Mouse (Mus musculus): ENCODE data around the gene Lelp1. TPM values are rescaled to one million over a fixed set of nuclear protein-coding genes. Genes with fewer than 3 reads are reported as not detected.

Lelp1 gene
- polyA plus RNA-seq (2015; fragmentation: Nextera tagmentation; extraction: Ambion mirVana), result not detected in 2 replicates

GRCm38 (mm10) chr3:92142644-92143043 lies at the start of gene Lelp1:
Gene Lelp1 (minus strand): TSS chr3:92142744.
- H3K4me2 ChIP-seq, result no peak within 1 kb of the TSS
- ATAC-seq (ENCODE audit: low FRiP score, low read depth), result no peak
- no peaks in the 10 kb centered on the region for H3K9me3 ChIP-seq
- 83% methylated on average over 1 of the region's 1 CpGs for WGBS
- H3K27ac ChIP-seq (replicated peaks), result no peak within 1 kb of the TSS
- H3K4me3 ChIP-seq, result no peak within 1 kb of the TSS
- no peaks in the 10 kb centered on the region for H3K4me1 ChIP-seq (replicated peaks)
- H3K36me3 ChIP-seq, result no peaks in the 10 kb centered on the region
- H3K27me3 ChIP-seq, result no peaks in the 10 kb centered on the region
- no peak within 1 kb of the TSS for H3K9ac ChIP-seq

- Histone ChIP-seq H3K4me3 (no peak overlapping the region), H3K4me2 (no peak overlapping the region), H3K27me3 (no peaks in the 10 kb centered on the region), H3K27ac (replicated peaks) (no peak overlapping the region), H3K9ac (no peak overlapping the region), H3K4me1 (replicated peaks) (no peaks in the 10 kb centered on the region), H3K9me3 (no peaks in the 10 kb centered on the region), H3K36me3 (no peaks in the 10 kb centered on the region)
- no peak for ATAC-seq (ENCODE audit: low FRiP score, low read depth)
- WGBS, result 84% methylated on average over 1 of the region's 1 CpGs
These were observed 34.3 kb upstream of the Lelp1 start for GRCm38 (mm10) chr3:92176880-92177279.

DNA sequence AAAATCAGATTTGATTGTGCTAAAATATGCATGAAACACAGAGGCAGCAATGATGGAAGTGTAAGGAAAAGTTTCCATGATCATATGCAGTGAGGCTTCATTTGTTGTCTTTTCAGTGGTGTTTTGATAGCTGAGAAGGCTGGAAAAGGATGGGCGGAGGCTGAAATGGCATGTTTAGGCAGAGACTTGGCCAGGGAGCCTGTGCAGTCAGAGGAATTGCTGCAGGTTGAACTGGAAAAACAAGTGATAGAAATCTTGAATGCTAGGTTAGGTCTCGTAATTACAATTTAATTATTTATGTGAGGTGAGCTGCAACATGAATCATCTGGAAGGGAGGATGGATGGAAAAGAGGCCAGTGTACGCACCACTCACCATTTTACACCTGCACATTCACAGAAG lies 27.3 kb upstream of the Lelp1 start:
- Histone ChIP-seq H3K27me3 (no peaks in the 10 kb centered on the region), H3K4me2 (no peak overlapping the region), H3K4me3 (no peak overlapping the region), H3K9ac (no peak overlapping the region), H3K9me3 (no peaks in the 10 kb centered on the region), H3K27ac (replicated peaks) (no peak overlapping the region), H3K36me3 (no peaks in the 10 kb centered on the region), H3K4me1 (replicated peaks) (no peaks in the 10 kb centered on the region)
- WGBS, result 91% methylated on average over 3 of the region's 3 CpGs
- no peak for ATAC-seq (ENCODE audit: low FRiP score, low read depth)

DNA sequence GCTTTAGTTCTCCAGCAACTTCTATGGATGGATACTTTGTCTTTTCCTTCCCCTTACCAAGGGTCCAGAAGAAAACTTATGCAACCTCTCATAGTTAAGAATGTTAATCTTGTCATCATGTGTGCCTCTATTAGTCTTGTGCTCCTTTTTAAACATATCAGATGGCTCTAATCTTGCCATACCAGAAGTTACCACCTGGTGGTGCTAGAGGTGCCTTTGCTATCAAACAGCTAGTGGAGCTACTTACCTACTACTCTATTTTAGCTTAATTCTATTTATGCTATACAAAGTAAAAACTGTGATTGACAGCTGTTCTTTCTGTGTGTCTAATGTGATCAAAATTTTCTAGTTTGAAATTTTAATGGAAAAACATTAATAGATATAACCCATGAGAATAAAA lies 10.8 kb upstream of the Lelp1 start:
- ATAC-seq (ENCODE audit: low FRiP score, low read depth), result no peak

GRCm38 (mm10) chr3:92150631-92151277 lies 8.2 kb upstream of the Lelp1 start:
- Histone ChIP-seq H3K9ac (no peak overlapping the region), H3K36me3 (no peaks in the 10 kb centered on the region), H3K27ac (replicated peaks) (no peak overlapping the region), H3K4me1 (replicated peaks) (no peaks in the 10 kb centered on the region), H3K4me2 (peak overlapping the region; percentile 21; the same call in 1 of the 2 replicates), H3K4me3 (no peak overlapping the region), H3K9me3 (no peaks in the 10 kb centered on the region), H3K27me3 (no peaks in the 10 kb centered on the region)
- 26% methylated on average over 8 of the region's 8 CpGs for WGBS
- ATAC-seq (ENCODE audit: low FRiP score, low read depth), result peak; percentile 97

More for the DNA sequence above, 10.8 kb upstream of the Lelp1 start:
- Histone ChIP-seq H3K9me3 (no peaks in the 10 kb centered on the region), H3K27ac (replicated peaks) (no peak overlapping the region), H3K27me3 (no peaks in the 10 kb centered on the region), H3K36me3 (no peaks in the 10 kb centered on the region), H3K4me3 (no peak overlapping the region), H3K4me2 (no peak overlapping the region), H3K9ac (no peak overlapping the region), H3K4me1 (replicated peaks) (no peaks in the 10 kb centered on the region)

DNA sequence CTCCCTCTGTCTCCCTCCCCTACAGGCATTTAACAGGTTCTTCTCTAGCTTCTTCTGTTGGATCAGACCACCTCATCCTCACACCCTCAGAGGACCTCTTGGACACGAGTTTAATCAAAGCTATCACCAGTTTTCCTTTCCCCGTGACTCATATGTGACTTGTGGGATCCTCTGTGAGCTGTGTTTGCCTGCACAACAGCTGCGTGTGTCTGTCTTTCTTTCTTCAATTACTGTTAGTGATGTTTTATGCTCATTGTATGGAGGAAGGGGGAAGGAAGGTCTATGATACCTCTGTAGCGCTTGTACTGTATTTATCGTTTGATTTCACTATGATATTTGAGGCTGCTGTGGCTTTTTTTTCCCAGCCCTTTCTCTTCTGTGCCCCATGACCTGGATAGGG lies 5.4 kb upstream of the Lelp1 start:
- WGBS, result 81% methylated on average over 5 of the region's 5 CpGs
- Histone ChIP-seq H3K4me2 (no peak overlapping the region), H3K27ac (replicated peaks) (no peak overlapping the region), H3K27me3 (no peaks in the 10 kb centered on the region), H3K9ac (no peak overlapping the region), H3K9me3 (no peaks in the 10 kb centered on the region), H3K4me3 (no peak overlapping the region), H3K4me1 (replicated peaks) (no peaks in the 10 kb centered on the region), H3K36me3 (no peaks in the 10 kb centered on the region)
- ATAC-seq (ENCODE audit: low FRiP score, low read depth), result no peak

DNA sequence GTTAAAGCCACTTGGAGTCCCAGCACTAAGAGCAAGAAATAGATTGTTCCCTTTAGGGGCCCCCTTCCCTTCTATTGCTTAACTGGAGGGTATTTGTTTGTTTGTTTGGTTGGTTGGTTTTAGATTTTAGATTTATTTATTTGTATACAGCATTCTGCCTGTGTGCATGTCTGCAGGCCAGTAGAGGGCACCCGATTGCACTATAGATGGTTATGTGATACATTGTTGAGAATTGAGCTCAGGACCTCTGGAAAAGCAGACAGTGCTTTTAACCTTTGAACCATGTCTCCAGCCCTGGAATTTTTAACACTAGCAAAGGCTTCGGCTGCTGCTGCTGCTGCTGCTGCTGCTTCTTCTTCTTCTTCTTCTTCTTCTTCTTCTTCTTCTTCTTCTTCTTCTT lies 4.9 kb upstream of the Lelp1 start:
- 60% methylated on average over 2 of the region's 2 CpGs for WGBS
- Histone ChIP-seq H3K27ac (replicated peaks) (no peak overlapping the region), H3K4me1 (replicated peaks) (no peaks in the 10 kb centered on the region), H3K27me3 (no peaks in the 10 kb centered on the region), H3K9ac (no peak overlapping the region), H3K4me3 (no peak overlapping the region), H3K4me2 (no peak overlapping the region), H3K9me3 (no peaks in the 10 kb centered on the region), H3K36me3 (no peaks in the 10 kb centered on the region)
- ATAC-seq (ENCODE audit: low FRiP score, low read depth), result no peak

DNA sequence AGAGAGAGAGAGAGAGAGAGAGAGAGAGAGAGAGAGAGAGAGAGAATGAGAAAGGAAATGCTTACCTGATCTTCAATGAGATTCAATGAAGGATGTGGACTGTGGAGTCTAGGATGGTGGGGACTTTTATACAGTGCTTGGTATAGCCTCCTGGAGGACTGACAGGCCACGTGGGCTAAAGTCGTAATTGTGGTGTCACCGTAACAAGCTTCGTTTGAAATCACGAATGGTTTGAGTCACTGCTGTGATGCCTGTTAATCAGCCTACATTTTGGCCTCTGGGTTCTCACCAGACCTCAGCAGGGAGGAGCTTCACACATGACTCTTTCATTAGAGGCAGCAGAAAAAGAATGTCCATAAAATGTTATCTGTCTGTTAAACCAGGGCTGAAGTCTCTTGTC lies 18.7 kb downstream of the Lelp1 start, which contains the start of gene Prr9:
Gene Prr9 (minus strand): TSS at position 101 of the 400 bp plus-strand sequence.
- Histone ChIP-seq H3K27me3 (no peaks in the 10 kb centered on the region), H3K27ac (replicated peaks) (no peak within 1 kb of the TSS), H3K36me3 (no peaks in the 10 kb centered on the region), H3K4me3 (no peak within 1 kb of the TSS), H3K4me2 (no peak within 1 kb of the TSS), H3K9me3 (no peaks in the 10 kb centered on the region), H3K9ac (no peak within 1 kb of the TSS), H3K4me1 (replicated peaks) (no peaks in the 10 kb centered on the region)
- 81% methylated on average over 5 of the region's 5 CpGs for WGBS
- ATAC-seq (ENCODE audit: low FRiP score, low read depth), result no peak

- no peaks in the 10 kb centered on the region for H3K36me3 ChIP-seq
- no peak overlapping the region for H3K4me3 ChIP-seq
- 71% methylated on average over 3 of the region's 3 CpGs for WGBS
- H3K9me3 ChIP-seq, result no peaks in the 10 kb centered on the region
- no peak overlapping the region for H3K4me2 ChIP-seq
- no peak overlapping the region for H3K9ac ChIP-seq
- no peak overlapping the region for H3K27ac ChIP-seq (replicated peaks)
- H3K27me3 ChIP-seq, result no peaks in the 10 kb centered on the region
- no peak for ATAC-seq (ENCODE audit: low FRiP score, low read depth)
- no peaks in the 10 kb centered on the region for H3K4me1 ChIP-seq (replicated peaks)
These were observed 21.6 kb downstream of the Lelp1 start for GRCm38 (mm10) chr3:92120902-92121301.

DNA sequence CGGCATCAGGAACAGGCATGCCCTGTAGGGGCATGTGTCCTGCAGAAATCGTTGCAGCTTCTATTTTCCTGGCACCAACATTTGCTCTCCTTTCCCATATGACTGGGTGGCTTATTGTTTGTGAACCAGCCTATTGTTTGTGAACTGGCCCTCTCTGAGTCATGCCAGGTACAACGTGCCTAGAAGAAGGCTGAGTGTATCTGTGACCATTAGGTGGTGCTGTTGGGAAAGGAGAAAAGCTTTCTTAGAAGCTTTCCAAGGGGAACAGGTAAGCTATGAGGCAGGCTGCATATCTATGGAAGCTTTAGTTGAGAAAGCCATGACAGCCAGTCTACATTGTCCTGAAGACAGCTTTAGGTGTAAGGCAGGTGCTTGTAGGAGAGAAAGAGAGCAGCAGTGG lies 24.6 kb downstream of the Lelp1 start:
- H3K9ac ChIP-seq, result no peak overlapping the region
- H3K36me3 ChIP-seq, result no peaks in the 10 kb centered on the region
- ATAC-seq (ENCODE audit: low FRiP score, low read depth), result 0 out of 2 replicates have a peak, but pooled peaks have one; percentile 11
- H3K4me1 ChIP-seq (replicated peaks), result no peaks in the 10 kb centered on the region
- H3K27me3 ChIP-seq, result no peaks in the 10 kb centered on the region
- no peak overlapping the region for H3K4me2 ChIP-seq
- no peak overlapping the region for H3K27ac ChIP-seq (replicated peaks)
- no peak overlapping the region for H3K4me3 ChIP-seq
- WGBS, result 32% methylated on average over 3 of the region's 3 CpGs
- H3K9me3 ChIP-seq, result no peaks in the 10 kb centered on the region

GRCm38 (mm10) chr3:92111526-92111925 lies 31.0 kb downstream of the Lelp1 start:
- no peak overlapping the region for H3K9ac ChIP-seq
- no peak overlapping the region for H3K27ac ChIP-seq (replicated peaks)
- no peak overlapping the region for H3K4me2 ChIP-seq
- H3K27me3 ChIP-seq, result no peaks in the 10 kb centered on the region
- H3K4me3 ChIP-seq, result no peak overlapping the region
- no peaks in the 10 kb centered on the region for H3K9me3 ChIP-seq
- no peaks in the 10 kb centered on the region for H3K36me3 ChIP-seq
- no peaks in the 10 kb centered on the region for H3K4me1 ChIP-seq (replicated peaks)
- ATAC-seq (ENCODE audit: low FRiP score, low read depth), result no peak

DNA sequence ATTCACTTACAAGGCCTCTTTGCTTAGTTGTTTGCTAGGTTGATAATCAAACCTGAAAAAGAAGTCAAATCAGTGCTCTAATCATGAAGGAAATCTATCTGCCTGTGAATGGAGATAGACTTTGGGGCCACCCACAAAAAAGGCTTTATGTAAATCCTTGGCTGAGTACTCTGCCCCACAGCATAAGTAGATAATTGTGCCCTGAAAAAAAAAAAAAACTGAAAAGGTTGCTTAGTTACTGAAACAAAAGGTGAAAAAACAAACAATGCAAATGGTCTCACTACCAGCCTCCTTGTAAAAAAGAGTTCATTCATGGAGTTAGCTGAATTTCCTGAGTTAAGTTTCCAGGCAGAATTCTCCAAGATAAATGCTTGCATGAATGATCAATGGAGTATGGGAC lies 31.8 kb downstream of the Lelp1 start:
- no peak overlapping the region for H3K9ac ChIP-seq
- H3K4me3 ChIP-seq, result no peak overlapping the region
- ATAC-seq (ENCODE audit: low FRiP score, low read depth), result no peak
- no peaks in the 10 kb centered on the region for H3K9me3 ChIP-seq
- H3K4me2 ChIP-seq, result no peak overlapping the region
- no peaks in the 10 kb centered on the region for H3K4me1 ChIP-seq (replicated peaks)
- no peak overlapping the region for H3K27ac ChIP-seq (replicated peaks)
- H3K36me3 ChIP-seq, result no peaks in the 10 kb centered on the region
- H3K27me3 ChIP-seq, result no peaks in the 10 kb centered on the region

GRCm38 (mm10) chr3:92106582-92106981 lies 36.0 kb downstream of the Lelp1 start:
- peak; percentile 59 for ATAC-seq (ENCODE audit: low FRiP score, low read depth)
- H3K4me3 ChIP-seq, result no peak overlapping the region
- no peak overlapping the region for H3K27ac ChIP-seq (replicated peaks)
- no peaks in the 10 kb centered on the region for H3K9me3 ChIP-seq
- H3K4me2 ChIP-seq, result no peak overlapping the region
- H3K9ac ChIP-seq, result no peak overlapping the region
- 6% methylated on average over 6 of the region's 6 CpGs for WGBS
- no peaks in the 10 kb centered on the region for H3K4me1 ChIP-seq (replicated peaks)
- no peaks in the 10 kb centered on the region for H3K36me3 ChIP-seq
- H3K27me3 ChIP-seq, result no peaks in the 10 kb centered on the region

Data from hindbrain, embryonic 15.5 days (tissue).